Mouse (Mus musculus): ENCODE measurements at regions not wholly inside any gene's neighbourhood (a gene's known extent, or its start where the extent isn't known, plus 50 kb on each side); places are given as distances from the start of the nearest gene placed in this dataset.

- no peak for DNase-seq (ENCODE audit: low spot score)
Measured at GRCm38 (mm10) chr12:9266221-9266620, 236.4 kb downstream of the Ttc32 start.

GRCm38 (mm10) chr12:9271484-9271883 is 241.7 kb downstream of the Ttc32 start:
- no peak for DNase-seq (ENCODE audit: low spot score)

- no peak for DNase-seq (ENCODE audit: low spot score)
Measured at GRCm38 (mm10) chr12:9274181-9274580, 244.4 kb downstream of the Ttc32 start.

- DNase-seq (ENCODE audit: low spot score), result no peak
Measured at GRCm38 (mm10) chr12:9275697-9276096, 245.9 kb downstream of the Ttc32 start.

- no peak for DNase-seq (ENCODE audit: low spot score)
Measured at GRCm38 (mm10) chr12:9278735-9279134, 248.9 kb downstream of the Ttc32 start.

- no peak for DNase-seq (ENCODE audit: low spot score)
Measured at GRCm38 (mm10) chr12:9279893-9280605, 250.3 kb downstream of the Ttc32 start.

- no peak for DNase-seq (ENCODE audit: low spot score)
Measured at GRCm38 (mm10) chr12:9287271-9287670, 257.5 kb downstream of the Ttc32 start.

GRCm38 (mm10) chr12:9292656-9293055 is 262.9 kb downstream of the Ttc32 start:
- DNase-seq (ENCODE audit: low spot score), result no peak

- DNase-seq (ENCODE audit: low spot score), result no peak
Measured at GRCm38 (mm10) chr12:9295211-9295610, 265.4 kb downstream of the Ttc32 start.

GRCm38 (mm10) chr12:9298848-9299655 is 269.3 kb downstream of the Ttc32 start:
- DNase-seq (ENCODE audit: low spot score), result no peak

- DNase-seq (ENCODE audit: low spot score), result no peak
Measured at GRCm38 (mm10) chr12:9304146-9304545, 265.8 kb upstream of the Osr1 start.

GRCm38 (mm10) chr12:9337891-9338672 is 231.8 kb upstream of the Osr1 start:
- DNase-seq (ENCODE audit: low spot score), result no peak

- DNase-seq (ENCODE audit: low spot score), result no peak
Measured at GRCm38 (mm10) chr12:9338801-9339231, 231.1 kb upstream of the Osr1 start.

GRCm38 (mm10) chr12:9340769-9341168 is 229.1 kb upstream of the Osr1 start:
- no peak for DNase-seq (ENCODE audit: low spot score)

- no peak for DNase-seq (ENCODE audit: low spot score)
Measured at GRCm38 (mm10) chr12:9345359-9345758, 224.6 kb upstream of the Osr1 start.

- DNase-seq (ENCODE audit: low spot score), result no peak
Measured at GRCm38 (mm10) chr12:9355512-9355911, 214.4 kb upstream of the Osr1 start.

- DNase-seq (ENCODE audit: low spot score), result no peak
Measured at GRCm38 (mm10) chr12:9357856-9358255, 212.1 kb upstream of the Osr1 start.

GRCm38 (mm10) chr12:9358872-9359271 is 211.0 kb upstream of the Osr1 start:
- DNase-seq (ENCODE audit: low spot score), result no peak

GRCm38 (mm10) chr12:9365931-9366330 is 204.0 kb upstream of the Osr1 start:
- DNase-seq (ENCODE audit: low spot score), result no peak

- DNase-seq (ENCODE audit: low spot score), result no peak
Measured at GRCm38 (mm10) chr12:9368682-9369081, 201.2 kb upstream of the Osr1 start.

GRCm38 (mm10) chr12:9401956-9402355 is 168.0 kb upstream of the Osr1 start:
- no peak for DNase-seq (ENCODE audit: low spot score)

- no peak for DNase-seq (ENCODE audit: low spot score)
Measured at GRCm38 (mm10) chr12:9404981-9405380, 164.9 kb upstream of the Osr1 start.

GRCm38 (mm10) chr12:9419311-9419710 is 150.6 kb upstream of the Osr1 start:
- no peak for DNase-seq (ENCODE audit: low spot score)
